Mouse (Mus musculus) left cerebral cortex, adult 2 months (tissue): ENCODE measurements around the gene Tmem128. TPM values are rescaled to one million over a fixed set of nuclear protein-coding genes. Genes with fewer than 3 reads are reported as not detected.

Source experiments
- DNase-seq, 2 experiments: peaks; one replicate each; pipeline ENCODE4 v3.0.0; 2021 to 2022; ENCODE audit warnings: low spot score in 2 of 2, mixed read lengths in 1 of 2; ENCODE audit errors: extremely low spot score in 1 of 2
- H3K27ac ChIP-seq: fragments of 200-600 bp; 2 replicates; pipeline ENCODE4 v1.8.1; 2022
- H3K4me3 ChIP-seq: fragments of 200-600 bp; 2 replicates; pipeline ENCODE4 v1.8.1; 2022
- CTCF ChIP-seq: fragments of 200-600 bp; IDR thresholded peaks from 2 replicates; pipeline ENCODE4 v1.8.1; 2022; ENCODE audit warnings: antibody characterized with exemption, mild to moderate bottlenecking, moderate library complexity
- intact Hi-C: fragments of 180-260 bp; cut with DNase I; formaldehyde crosslinking; loops from one replicate; pipeline ENCODE4 v1.15.1; 2025
- long read RNA-seq, 2 experiments: library from polyadenylated mRNA; stranded (forward); transcript quantifications; one replicate each; pipeline ENCODE4 v2.0.0; 2021; ENCODE audit warnings: borderline mapping rate in 2 of 2
- total RNA-seq, 2 experiments: library from RNA; stranded (reverse); gene quantifications; 2 replicates each; pipeline ENCODE4 v1.2.3; 2021

The Tmem128 gene
- total RNA-seq, result 10 to 100 TPM; 30.1 to 34.1 TPM
- long read RNA-seq, experiment 1, transcript Tmem128-201 (5 exons, 1,291 nt), result major isoform, 13 of 18 reads
- long read RNA-seq, experiment 1, partial matches to known transcripts, result 1 of 18 reads
- long read RNA-seq, experiment 1, other reads (novel, unspliced or antisense), result 1 of 18 reads
- long read RNA-seq, experiment 2, partial matches to known transcripts, result 2 of 12 reads
- long read RNA-seq, experiment 2, other reads (novel, unspliced or antisense), result 2 of 12 reads

DNA sequence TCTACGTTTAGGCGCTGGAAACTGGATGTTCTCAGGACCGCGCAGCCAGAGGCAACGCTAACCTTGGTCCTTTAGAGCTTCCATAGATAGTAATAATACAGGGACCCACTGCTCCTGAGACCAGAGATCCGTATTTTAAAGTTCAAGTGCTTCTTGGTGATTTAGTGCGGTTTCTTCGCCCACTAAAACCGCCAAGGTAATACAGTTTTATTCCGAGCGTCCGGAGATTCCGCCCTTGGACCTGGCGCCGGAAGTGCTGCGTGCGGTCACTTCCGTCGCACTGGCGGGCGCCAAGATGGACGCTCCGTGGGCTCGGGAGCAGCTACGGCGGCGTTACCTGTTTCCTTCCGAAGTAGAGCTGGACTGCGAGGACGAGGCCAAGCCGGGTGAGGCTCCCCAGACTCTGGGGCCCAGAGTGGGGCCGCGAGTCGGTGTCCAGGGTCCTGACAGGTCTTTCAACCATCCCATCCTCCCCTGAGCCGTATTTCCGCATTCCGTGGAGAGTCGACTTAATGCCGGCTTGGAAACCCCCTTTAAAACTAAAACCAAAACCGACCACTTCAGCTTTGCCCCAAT lies at the start of gene Tmem128:
Tmem128 (plus strand) TSS at position 79 of the 576 bp plus-strand sequence.
- Histone ChIP-seq H3K4me3 (peak within 1 kb of the TSS; percentile 89), H3K27ac (peak within 1 kb of the TSS; percentile 95)
- peak; percentile 73 to 74 for DNase-seq
- intact Hi-C loops, result no loop called here
- no peak for TF ChIP-seq CTCF

DNA sequence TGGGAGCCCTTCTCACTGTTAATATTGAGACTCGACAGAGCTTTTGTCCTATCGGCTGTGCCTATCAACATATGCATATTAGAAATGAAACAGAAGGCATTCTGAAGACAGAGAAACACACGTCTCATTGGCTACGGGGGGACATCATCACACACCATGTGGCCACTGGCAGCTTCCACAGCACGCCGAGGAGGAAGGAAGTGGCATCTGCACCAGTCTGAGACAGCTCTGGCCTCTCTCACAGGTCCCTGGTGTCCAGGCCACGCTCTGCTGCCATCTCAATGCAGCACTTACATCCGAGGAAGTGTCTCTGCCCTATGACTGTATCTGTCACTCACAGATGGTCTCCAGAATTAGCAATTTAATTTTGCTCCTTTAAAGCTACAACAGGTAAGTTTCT lies 48.3 kb upstream of the Tmem128 start:
- DNase-seq, result no peak
- Histone ChIP-seq H3K4me3 (no peak overlapping the region), H3K27ac (no peak overlapping the region)
- TF ChIP-seq CTCF, result no peak
- intact Hi-C loops, result no loop called here

DNA sequence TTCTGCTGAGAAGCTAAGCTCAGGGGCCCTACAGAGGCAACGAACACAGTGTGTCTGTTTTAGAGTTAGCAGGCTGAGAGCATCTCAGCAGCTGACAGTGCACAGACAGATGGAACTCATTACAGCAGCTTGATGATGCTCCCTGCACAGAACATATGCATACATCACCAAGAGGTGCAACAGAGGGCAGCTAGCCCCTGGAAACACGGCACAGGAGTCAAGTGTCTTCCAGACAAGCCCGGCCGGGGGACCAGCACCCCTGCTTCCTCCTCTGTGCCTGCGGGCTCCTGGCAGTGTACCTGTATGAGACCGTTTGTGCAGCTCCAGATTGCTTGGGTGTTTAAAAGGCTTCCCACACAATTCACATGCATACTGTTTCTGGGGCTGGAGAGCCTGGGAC lies 47.0 kb upstream of the Tmem128 start:
- intact Hi-C loops, result no loop called here

DNA sequence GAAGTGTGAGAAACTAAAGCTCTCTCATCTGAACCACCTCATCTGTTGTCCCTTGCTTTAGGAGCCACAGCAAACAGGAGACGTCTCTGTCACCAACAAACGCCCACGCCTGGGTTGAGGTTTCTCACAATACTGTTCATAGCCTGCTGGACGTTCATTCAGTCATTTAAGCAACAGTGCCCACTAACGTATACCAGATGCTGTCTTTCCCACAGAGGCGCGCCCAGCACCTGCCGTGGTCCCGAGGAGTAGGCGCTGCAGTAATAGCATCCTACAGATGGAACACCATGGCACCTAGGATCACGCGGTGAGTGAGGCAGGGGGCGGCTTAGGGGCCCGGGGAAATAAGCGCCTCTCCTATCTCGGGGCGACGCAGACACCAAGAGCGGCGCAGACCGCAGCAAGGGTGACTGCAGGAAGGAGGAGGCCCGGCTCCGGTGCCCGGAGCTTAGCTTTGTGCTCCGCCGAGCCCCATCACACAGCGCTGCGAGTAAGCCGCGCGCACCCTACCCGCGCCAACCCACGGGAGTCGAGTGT lies 40.1 kb upstream of the Tmem128 start:
- intact Hi-C loops, result no loop called here
- TF ChIP-seq CTCF, result no peak
- peak overlapping the region; percentile 87 for H3K4me3 ChIP-seq
- peak; percentile 44 to 53 for DNase-seq
- H3K27ac ChIP-seq, result peak overlapping the region; percentile 77

More for the DNA sequence above, 47.0 kb upstream of the Tmem128 start:
- TF ChIP-seq CTCF, result no peak
- Histone ChIP-seq H3K27ac (no peak overlapping the region), H3K4me3 (no peak overlapping the region)
- no peak for DNase-seq

DNA sequence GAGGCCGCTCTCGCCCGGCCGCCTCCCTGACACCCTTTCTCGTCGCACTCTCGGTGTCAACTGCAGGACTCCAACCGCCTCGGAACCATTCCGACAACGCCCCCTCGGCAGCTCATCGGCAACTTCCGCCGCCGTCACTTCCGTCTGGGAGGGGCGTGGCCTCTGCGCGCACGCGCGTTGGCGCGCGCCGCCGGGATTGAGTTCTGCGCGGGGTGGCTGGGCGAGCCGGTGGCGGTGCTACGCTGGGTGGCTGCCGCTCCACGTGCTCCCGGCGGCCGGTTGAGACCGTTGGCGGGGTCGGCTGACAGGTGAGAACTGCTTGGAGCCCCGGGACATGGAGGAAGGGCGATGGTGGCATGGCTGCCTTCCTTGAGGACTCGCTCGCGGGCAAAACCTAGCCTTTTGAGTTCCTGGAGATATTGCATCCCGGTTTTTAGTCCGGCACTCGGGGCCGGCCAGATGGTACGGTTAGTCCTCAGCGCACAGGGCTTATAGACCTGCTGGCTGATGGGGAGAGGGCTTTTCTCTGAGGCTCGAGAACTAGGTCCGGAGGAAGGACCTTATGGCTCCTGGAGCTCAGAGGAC lies 39.6 kb upstream of the Tmem128 start, which contains the start of the genes Zbtb49 and Lyar:
Zbtb49 (minus strand) TSS at position 130 of the 585 bp plus-strand sequence.
Lyar (plus strand) TSS at position 143 of the 585 bp plus-strand sequence.
- intact Hi-C loops, result no loop called here
- Histone ChIP-seq H3K27ac (peak within 1 kb of the TSS; percentile 77), H3K4me3 (peak within 1 kb of the TSS; percentile 87)
- no peak for TF ChIP-seq CTCF
- DNase-seq, result peak; percentile 93 to 98

DNA sequence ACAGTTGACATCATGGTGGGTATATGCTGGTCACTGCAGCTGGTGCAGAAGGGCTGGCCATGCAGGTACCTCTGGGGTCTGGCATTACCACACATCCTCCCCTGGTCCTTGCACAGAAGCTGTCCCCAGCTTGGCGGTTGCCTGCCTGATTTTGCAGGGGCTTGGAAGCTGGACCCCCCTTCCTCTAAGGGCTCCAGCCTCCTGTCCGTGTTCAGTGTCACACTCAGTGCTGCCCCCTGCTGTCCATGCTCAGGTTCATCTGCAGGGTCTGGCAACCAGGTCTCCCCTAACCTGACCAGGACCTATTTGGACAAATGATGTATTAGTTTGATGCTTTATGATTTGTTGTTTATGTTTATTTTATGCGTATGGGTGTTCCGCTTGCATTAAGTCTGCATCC lies 24.6 kb upstream of the Tmem128 start:
- DNase-seq, result peak; percentile 46 to 49
- H3K4me3 ChIP-seq, result no peak overlapping the region
- H3K27ac ChIP-seq, result no peak overlapping the region
- intact Hi-C loops, result no loop called here
- peak; percentile 78 for TF ChIP-seq CTCF

DNA sequence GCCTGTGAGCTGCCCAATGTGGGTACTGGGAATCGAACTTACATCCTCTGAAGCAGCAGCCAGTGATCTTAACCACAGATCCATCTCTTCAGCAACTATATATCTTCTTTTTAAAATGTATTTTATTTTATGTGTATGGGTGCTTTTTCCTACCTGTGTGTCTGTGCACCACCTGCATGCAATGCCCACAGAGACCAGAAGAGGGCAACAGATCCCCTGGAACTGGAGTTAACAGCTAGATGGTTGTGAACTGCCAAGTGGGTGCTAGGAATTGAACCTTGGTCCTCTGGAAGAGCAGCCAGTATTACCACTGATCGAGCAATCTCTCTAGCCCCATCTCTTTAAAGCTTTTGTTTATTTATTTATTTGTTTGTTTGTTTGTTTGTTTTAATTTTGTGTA lies 23.4 kb upstream of the Tmem128 start:
- intact Hi-C loops, result no loop called here
- peak; percentile 9 for TF ChIP-seq CTCF
- Histone ChIP-seq H3K27ac (no peak overlapping the region), H3K4me3 (no peak overlapping the region)
- DNase-seq, result no peak

DNA sequence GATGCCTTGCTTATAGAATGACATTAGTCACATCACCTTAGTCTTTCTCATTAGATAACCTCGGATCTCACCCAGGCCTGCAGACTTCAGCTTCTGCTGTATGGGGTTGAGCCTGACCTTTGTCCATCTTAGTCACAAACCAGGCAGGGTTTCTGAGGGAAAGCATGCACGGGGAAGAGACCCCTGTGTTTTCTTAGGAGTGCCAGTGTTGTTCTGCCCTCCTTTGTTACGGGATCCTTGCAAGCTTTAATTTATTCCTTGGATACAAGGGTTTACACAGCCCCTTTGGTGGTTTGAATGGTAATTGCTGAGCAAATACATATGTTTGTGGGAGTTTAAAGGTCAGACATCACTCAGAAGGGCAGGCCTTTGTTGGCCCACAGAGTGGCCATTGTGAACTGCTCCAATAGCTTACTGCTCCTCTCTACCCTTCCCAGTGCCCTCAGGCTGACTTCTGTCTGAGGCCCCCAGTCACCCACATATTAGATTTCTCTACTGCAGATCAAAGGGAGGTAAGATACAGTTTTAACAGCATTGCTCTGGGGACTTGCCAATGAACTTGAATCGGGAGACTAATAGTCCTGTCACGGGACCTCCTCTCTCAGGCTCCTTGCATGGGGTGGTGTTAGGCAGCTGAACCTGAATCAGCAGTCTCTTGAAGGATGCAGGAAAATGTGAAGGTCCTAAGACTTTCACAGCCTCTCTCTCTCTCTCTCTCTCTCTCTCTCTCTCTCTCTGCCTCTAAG lies 19.1 kb upstream of the Tmem128 start:
- TF ChIP-seq CTCF, result no peak
- Histone ChIP-seq H3K4me3 (no peak overlapping the region), H3K27ac (no peak overlapping the region)
- intact Hi-C loops, result no loop called here
- no peak for DNase-seq

DNA sequence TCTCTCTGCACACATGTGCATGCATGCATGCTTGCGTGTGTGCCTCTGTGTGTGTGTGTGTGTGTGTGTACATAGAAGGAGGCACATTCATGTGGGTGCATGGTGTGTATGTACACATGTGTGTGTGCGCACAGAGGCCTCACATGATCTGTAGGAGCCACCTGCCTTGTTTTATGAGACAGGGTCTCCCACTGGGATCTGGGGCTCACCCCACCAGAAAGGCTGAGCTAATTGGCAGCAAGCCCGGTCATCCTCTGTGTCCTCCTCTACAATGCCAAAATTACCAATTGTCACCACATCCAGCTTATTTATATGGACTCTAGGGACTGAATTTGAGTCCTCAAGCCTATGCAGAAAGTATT lies 18.5 kb upstream of the Tmem128 start:
- H3K4me3 ChIP-seq, result no peak overlapping the region
- DNase-seq, result no peak
- H3K27ac ChIP-seq, result no peak overlapping the region
- intact Hi-C loops, result no loop called here
- TF ChIP-seq CTCF, result no peak

DNA sequence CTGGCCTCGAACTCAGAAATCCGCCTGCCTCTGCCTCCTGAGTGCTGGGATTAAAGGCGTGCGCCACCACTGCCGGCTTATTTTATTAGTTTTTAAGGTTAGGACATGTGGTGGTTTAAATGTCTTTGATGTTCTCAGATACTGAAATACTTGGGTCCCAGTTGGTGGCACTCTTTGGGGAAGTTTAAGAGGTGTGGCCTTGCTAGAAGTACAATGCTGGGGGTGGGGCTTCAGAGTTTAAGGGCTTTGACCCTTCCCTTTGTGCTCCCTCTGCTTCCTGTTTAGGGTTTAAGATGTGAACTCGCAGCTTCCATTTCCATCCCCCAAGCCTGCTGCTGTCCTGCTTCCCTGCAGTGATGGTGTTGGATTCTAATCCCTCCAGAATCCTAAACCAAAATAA lies 18.0 kb upstream of the Tmem128 start:
- no peak for TF ChIP-seq CTCF
- intact Hi-C loops, result no loop called here
- Histone ChIP-seq H3K4me3 (no peak overlapping the region), H3K27ac (no peak overlapping the region)
- DNase-seq, result no peak

DNA sequence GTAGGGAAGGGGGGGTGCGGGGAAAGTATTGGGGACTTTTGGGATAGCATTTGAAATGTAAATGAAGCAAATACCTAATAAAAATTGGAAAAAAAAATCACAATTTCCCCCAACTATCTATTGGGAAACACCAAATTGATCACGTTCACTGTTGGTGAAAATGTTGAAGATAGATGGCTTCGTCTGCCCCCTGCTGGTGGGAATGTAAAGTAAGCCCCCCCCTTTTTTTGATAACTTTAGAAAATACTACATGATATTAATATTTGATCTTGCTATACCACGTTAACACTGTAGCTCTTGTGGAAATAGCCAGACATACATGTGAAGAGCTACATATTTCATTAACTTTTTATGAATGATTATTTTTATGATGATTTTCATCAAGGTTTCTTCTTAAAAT lies 4.8 kb upstream of the Tmem128 start:
- DNase-seq, result no peak
- TF ChIP-seq CTCF, result peak; percentile 48
- Histone ChIP-seq H3K4me3 (no peak overlapping the region), H3K27ac (no peak overlapping the region)
- intact Hi-C loops, result no loop called here

DNA sequence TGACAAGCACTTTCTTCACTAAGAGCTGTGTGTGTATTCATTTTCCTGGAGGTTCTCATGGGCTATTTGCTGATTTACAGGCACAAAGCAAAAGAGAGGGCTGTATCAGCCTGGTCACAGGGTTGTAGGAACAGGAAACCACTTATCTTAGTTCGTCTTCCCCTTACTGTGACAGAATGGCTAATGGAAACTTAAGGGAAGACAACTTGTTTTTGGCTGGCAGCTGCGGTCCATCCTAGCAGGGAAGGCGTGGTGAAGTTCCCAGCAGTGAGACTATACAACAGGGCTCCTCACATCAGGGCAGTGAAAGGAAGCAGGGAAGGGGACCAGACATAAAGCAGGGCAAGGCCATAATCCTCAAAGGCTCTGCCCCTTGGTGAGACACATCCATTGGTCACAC lies 4.3 kb upstream of the Tmem128 start:
- DNase-seq, result no peak
- TF ChIP-seq CTCF, result no peak
- Histone ChIP-seq H3K27ac (no peak overlapping the region), H3K4me3 (no peak overlapping the region)
- intact Hi-C loops, result no loop called here
